Mouse (Mus musculus) thymus, adult 18-20 months (tissue): Measurements from ENCODE around the gene Unc79.

ENCODE experiments used
- DNase-seq, 2 experiments: peaks; one replicate each; pipeline ENCODE4 v3.0.0; 2022; ENCODE audit warnings: mixed read lengths in 2 of 2

Gene Unc79

GRCm38 (mm10) chr12:102948778-102949394 lies at the start of gene Unc79:
Unc79 (plus strand) TSS chr12:102948859.
- DNase-seq: no peak

GRCm38 (mm10) chr12:102899091-102899490 lies 49.6 kb upstream of the Unc79 start, which contains the start of gene Cox8c:
Cox8c (plus strand) TSS chr12:102899316.
- no peak for DNase-seq

GRCm38 (mm10) chr12:102908191-102908590 lies 40.5 kb upstream of the Unc79 start:
- DNase-seq: no peak

- DNase-seq: no peak
Measured at GRCm38 (mm10) chr12:102916073-102916472, 32.6 kb upstream of the Unc79 start.

GRCm38 (mm10) chr12:102929764-102930163 lies 18.9 kb upstream of the Unc79 start:
- DNase-seq: no peak

GRCm38 (mm10) chr12:102930335-102930734 lies 18.3 kb upstream of the Unc79 start:
- DNase-seq: no peak

- no peak for DNase-seq
Measured at GRCm38 (mm10) chr12:102930789-102931188, 17.9 kb upstream of the Unc79 start.

- no peak for DNase-seq
Measured at GRCm38 (mm10) chr12:102935892-102936291, 12.8 kb upstream of the Unc79 start.

- no peak for DNase-seq
Measured at GRCm38 (mm10) chr12:102945571-102945970, 3.1 kb upstream of the Unc79 start.

GRCm38 (mm10) chr12:102947826-102948225 lies 833 bp upstream of the Unc79 start:
- no peak for DNase-seq

- DNase-seq: no peak
Measured at GRCm38 (mm10) chr12:102949395-102950208, 943 bp downstream of the Unc79 start.

- no peak for DNase-seq
Measured at GRCm38 (mm10) chr12:102960051-102960775, 11.6 kb downstream of the Unc79 start.

- DNase-seq: no peak
Measured at GRCm38 (mm10) chr12:102961066-102961465, 12.4 kb downstream of the Unc79 start.

- no peak for DNase-seq
Measured at GRCm38 (mm10) chr12:102964486-102964885, 15.8 kb downstream of the Unc79 start.

- no peak for DNase-seq
Measured at GRCm38 (mm10) chr12:102980584-102980983, 31.9 kb downstream of the Unc79 start.

- no peak for DNase-seq
Measured at GRCm38 (mm10) chr12:102981543-102981942, 32.9 kb downstream of the Unc79 start.

- DNase-seq: no peak
Measured at GRCm38 (mm10) chr12:102985401-102985800, 36.7 kb downstream of the Unc79 start.

GRCm38 (mm10) chr12:102987736-102988135 lies 39.1 kb downstream of the Unc79 start:
- DNase-seq: no peak

GRCm38 (mm10) chr12:103008491-103008890 lies 59.8 kb downstream of the Unc79 start:
- DNase-seq: no peak

GRCm38 (mm10) chr12:103018161-103018560 lies 69.5 kb downstream of the Unc79 start:
- no peak for DNase-seq

- DNase-seq: no peak
Measured at GRCm38 (mm10) chr12:103036692-103037091, 88.0 kb downstream of the Unc79 start.

GRCm38 (mm10) chr12:103039332-103039731 lies 90.7 kb downstream of the Unc79 start:
- no peak for DNase-seq

GRCm38 (mm10) chr12:103040136-103040535 lies 91.5 kb downstream of the Unc79 start:
- no peak for DNase-seq

- DNase-seq: no peak
Measured at GRCm38 (mm10) chr12:103041401-103041800, 92.7 kb downstream of the Unc79 start.
